Mouse (Mus musculus): ENCODE data around the gene Armc7. TPM values are rescaled to one million over a fixed set of nuclear protein-coding genes. Genes with fewer than 3 reads are reported as not detected.
"Not testable (repeated sequence)": the region's sequence is repeated elsewhere in the genome, so short reads cannot be mapped to it uniquely, and the experiment has no call there.

The Armc7 gene
- total RNA-seq, 2 experiments from 2014 or later = 7.3 to 8.2 TPM

GRCm38 (mm10) chr11:115522238-115522637 is 46.8 kb downstream of the Armc7 start:
- no peak for DNase-seq

- no peak for DNase-seq
Measured at GRCm38 (mm10) chr11:115522703-115523102, 47.2 kb downstream of the Armc7 start.

- not testable (repeated sequence) for DNase-seq
Measured at GRCm38 (mm10) chr11:115526446-115526845, 51.0 kb downstream of the Armc7 start.

- DNase-seq = no peak
Measured at GRCm38 (mm10) chr11:115534759-115535371, 59.4 kb downstream of the Armc7 start.

- peak; percentile 67 to 83 for DNase-seq
Measured at GRCm38 (mm10) chr11:115535401-115536037, 60.1 kb downstream of the Armc7 start.

GRCm38 (mm10) chr11:115536038-115536681 is 60.7 kb downstream of the Armc7 start, which contains the start of gene Sumo2:
Gene Sumo2, minus strand, starts transcription at chr11:115536276.
- peak; percentile 98 to 99 for DNase-seq

GRCm38 (mm10) chr11:115536856-115537568 is 61.5 kb downstream of the Armc7 start:
- DNase-seq = peak in 1 of 2 experiments; percentile 14

GRCm38 (mm10) chr11:115538045-115538444 is 62.6 kb downstream of the Armc7 start:
- no peak for DNase-seq

Small RNA genes lying within 50 kb of the gene (microRNA-seq; reads per million reads assigned to microRNA genes)
- gene Mir3968 = not detected

Other genes with a start within 250 kb of the Armc7 start
- 1 to 10 TPM; 1.7 to 4.6 TPM for gene Grin2c, start 208.4 kb upstream of the Armc7 start, total RNA-seq (2021)
- 1,000 to 10,000 TPM; 1,168 to 1,492 TPM for gene Fdxr, start 198.6 kb upstream of the Armc7 start, total RNA-seq (2021)
- gene Fads6, start 178.0 kb upstream of the Armc7 start, total RNA-seq (2021) = 10 to 100 TPM; 47.5 to 75.9 TPM
- gene Otop2, start 168.5 kb upstream of the Armc7 start, total RNA-seq (2021) = not detected
- under 1 TPM; 0.40 to 0.49 TPM for gene Ush1g, start 153.6 kb upstream of the Armc7 start, total RNA-seq (2021)
- not detected for gene Otop3, start 140.9 kb upstream of the Armc7 start, total RNA-seq (2021)
- 10 to 100 TPM; 16.2 to 38.1 TPM for gene Hid1, start 107.9 kb upstream of the Armc7 start, total RNA-seq (2021)
- 100 to 1,000 TPM in 1 of 2 experiments, 10 to 100 TPM in 1; 82.1 to 136 TPM for gene Cdr2l, start 93.8 kb upstream of the Armc7 start, total RNA-seq (2021)
- gene Mrpl58, start 71.9 kb upstream of the Armc7 start, total RNA-seq (2021) = 100 to 1,000 TPM; 147 to 162 TPM
- gene Atp5h, start 55.7 kb upstream of the Armc7 start, total RNA-seq (2021) = 100 to 1,000 TPM; 567 to 597 TPM
- 10 to 100 TPM; 43.8 to 70.0 TPM for gene Kctd2, start 55.5 kb upstream of the Armc7 start, total RNA-seq (2021)
- gene Trim80, start 35.1 kb upstream of the Armc7 start, total RNA-seq (2021) = under 1 TPM in 1 of 2 experiments, not detected in 1; 0.17 TPM
- under 1 TPM in 1 of 2 experiments, not detected in 1; 0.53 TPM for gene Slc16a5, start 13.2 kb upstream of the Armc7 start, total RNA-seq (2021)
- 100 to 1,000 TPM in 1 of 2 experiments, 10 to 100 TPM in 1; 98.5 to 161 TPM for gene Nt5c, start 16.2 kb downstream of the Armc7 start, total RNA-seq (2021)
- gene Jpt1, start 38.7 kb downstream of the Armc7 start, total RNA-seq (2021) = 100 to 1,000 TPM in 1 of 2 experiments, 10 to 100 TPM in 1; 80.5 to 106 TPM
- gene Sumo2, start 60.6 kb downstream of the Armc7 start, total RNA-seq (2021) = 100 to 1,000 TPM; 248 to 259 TPM
- 10 to 100 TPM; 44.0 to 44.8 TPM for gene Nup85, start 88.8 kb downstream of the Armc7 start, total RNA-seq (2021)
- 100 to 1,000 TPM in 1 of 2 experiments, 10 to 100 TPM in 1; 97.7 to 102 TPM for gene Mrps7, start 128.3 kb downstream of the Armc7 start, total RNA-seq (2021)
- 10 to 100 TPM; 25.3 to 30.7 TPM for gene Gga3, start 128.4 kb downstream of the Armc7 start, total RNA-seq (2021)
- 100 to 1,000 TPM in 1 of 2 experiments, 10 to 100 TPM in 1; 73.4 to 195 TPM for gene Mif4gd, start 137.3 kb downstream of the Armc7 start, total RNA-seq (2021)
- gene Slc25a19, start 152.6 kb downstream of the Armc7 start, total RNA-seq (2021) = 10 to 100 TPM; 90.5 to 96.3 TPM
- 100 to 1,000 TPM; 132 to 158 TPM for gene Grb2, start 232.9 kb downstream of the Armc7 start, total RNA-seq (2021)